Mouse (Mus musculus): ENCODE measurements around the gene Adap2. TPM values are rescaled to one million over a fixed set of nuclear protein-coding genes. Genes with fewer than 3 reads are reported as not detected.

Gene Adap2
- polyA plus RNA-seq, 1 experiment from 2014 or later, result 0.60 TPM

GRCm38 (mm10) chr11:80190280-80190679, 36.4 kb downstream of the Adap2 start:
- no peak overlapping the region for H3K4me3 ChIP-seq (ENCODE audit: low read depth, low read length)
- H3K27ac ChIP-seq (replicated peaks; ENCODE audit: low read depth, low read length), result no peak overlapping the region
- H3K9me3 ChIP-seq (replicated peaks; ENCODE audit: control insufficient read depth, low read length), result no peaks in the 10 kb centered on the region
- no peaks in the 10 kb centered on the region for H3K4me1 ChIP-seq (ENCODE audit: control insufficient read depth, insufficient read depth, low read length)
- no peak overlapping the region for H3K4me2 ChIP-seq (ENCODE audit: low read depth, low read length)
- ATAC-seq (replicated peaks; ENCODE audit: insufficient number of reproducible peaks, low FRiP score, low TSS enrichment, low read depth) (no peak), DNase-seq (ENCODE audit: low spot score) (no peak)
- 67% methylated on average over 4 of the region's 4 CpGs for WGBS
- H3K36me3 ChIP-seq (replicated peaks; ENCODE audit: control insufficient read depth, insufficient read depth, low read depth, low read length), result no peaks in the 10 kb centered on the region
- H3K27me3 ChIP-seq (ENCODE audit: control insufficient read depth, insufficient read depth, low read length), result no peaks in the 10 kb centered on the region
- H3K9ac ChIP-seq (replicated peaks; ENCODE audit: low read length), result no peak overlapping the region

GRCm38 (mm10) chr11:80193827-80194226, 39.9 kb downstream of the Adap2 start:
- DNase-seq (ENCODE audit: low spot score), result no peak

DNA sequence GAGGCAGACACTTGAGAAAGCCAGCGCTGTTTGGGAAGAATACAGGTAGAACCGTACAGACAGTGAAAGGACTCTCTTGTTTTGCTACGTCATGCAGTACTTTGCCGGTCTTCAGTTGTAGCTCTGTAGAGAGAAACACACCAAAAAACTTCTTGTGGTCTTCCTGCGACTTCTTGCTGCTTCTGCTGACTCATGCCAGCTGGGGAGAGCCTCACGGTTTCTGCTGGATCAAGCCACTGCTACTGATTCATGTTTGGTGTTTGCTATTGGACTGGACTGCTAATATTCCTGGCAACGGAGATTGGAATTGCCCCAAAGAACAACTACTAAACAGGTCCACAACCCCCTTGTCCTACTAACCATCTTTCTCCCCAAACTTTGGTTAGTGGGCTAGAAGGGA, 42.4 kb downstream of the Adap2 start:
- Histone ChIP-seq H3K9ac (replicated peaks; ENCODE audit: low read length) (no peak overlapping the region), H3K27ac (replicated peaks; ENCODE audit: low read depth, low read length) (no peak overlapping the region), H3K4me1 (ENCODE audit: control insufficient read depth, insufficient read depth, low read length) (no peaks in the 10 kb centered on the region), H3K36me3 (replicated peaks; ENCODE audit: control insufficient read depth, insufficient read depth, low read depth, low read length) (no peaks in the 10 kb centered on the region), H3K27me3 (ENCODE audit: control insufficient read depth, insufficient read depth, low read length) (no peaks in the 10 kb centered on the region), H3K4me3 (ENCODE audit: low read depth, low read length) (no peak overlapping the region), H3K4me2 (ENCODE audit: low read depth, low read length) (no peak overlapping the region), H3K9me3 (replicated peaks; ENCODE audit: control insufficient read depth, low read length) (no peaks in the 10 kb centered on the region)
- 86% methylated on average over 7 of the region's 7 CpGs for WGBS
- ATAC-seq (replicated peaks; ENCODE audit: insufficient number of reproducible peaks, low FRiP score, low TSS enrichment, low read depth), result no peak
- DNase-seq (ENCODE audit: low spot score), result no peak

More at GRCm38 (mm10) chr11:80193827-80194226, 39.9 kb downstream of the Adap2 start:
- no peaks in the 10 kb centered on the region for H3K4me1 ChIP-seq (ENCODE audit: control insufficient read depth, insufficient read depth, low read length)
- no peaks in the 10 kb centered on the region for H3K36me3 ChIP-seq (replicated peaks; ENCODE audit: control insufficient read depth, insufficient read depth, low read depth, low read length)
- no peaks in the 10 kb centered on the region for H3K27me3 ChIP-seq (ENCODE audit: control insufficient read depth, insufficient read depth, low read length)
- no peak overlapping the region for H3K9ac ChIP-seq (replicated peaks; ENCODE audit: low read length)
- no peak overlapping the region for H3K4me2 ChIP-seq (ENCODE audit: low read depth, low read length)
- no peak overlapping the region for H3K4me3 ChIP-seq (ENCODE audit: low read depth, low read length)
- H3K9me3 ChIP-seq (replicated peaks; ENCODE audit: control insufficient read depth, low read length), result no peaks in the 10 kb centered on the region
- H3K27ac ChIP-seq (replicated peaks; ENCODE audit: low read depth, low read length), result no peak overlapping the region
- WGBS, result 67% methylated on average over 4 of the region's 4 CpGs
- ATAC-seq (replicated peaks; ENCODE audit: insufficient number of reproducible peaks, low FRiP score, low TSS enrichment, low read depth), result no peak

DNA sequence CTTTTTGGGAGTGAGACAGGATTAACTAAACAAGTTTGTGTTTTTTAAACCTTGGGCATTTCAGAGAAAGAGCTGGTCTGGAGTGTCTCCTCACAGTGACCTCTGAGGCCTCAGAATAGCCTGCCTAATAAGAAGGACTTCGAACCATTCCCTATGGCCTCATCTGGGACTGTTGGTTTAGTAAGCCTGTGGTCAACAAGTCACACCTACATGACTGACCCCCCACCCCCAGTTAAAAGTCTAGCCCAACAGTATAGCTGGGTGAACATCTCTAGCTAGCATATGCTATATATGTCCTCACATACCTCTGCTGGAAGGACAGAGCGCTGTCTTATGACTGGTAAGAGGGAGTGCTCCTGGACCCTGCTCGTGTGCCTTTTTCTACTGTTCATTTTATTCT, 45.4 kb downstream of the Adap2 start:
- H3K9me3 ChIP-seq (replicated peaks; ENCODE audit: control insufficient read depth, low read length), result no peaks in the 10 kb centered on the region
- no peaks in the 10 kb centered on the region for H3K4me1 ChIP-seq (ENCODE audit: control insufficient read depth, insufficient read depth, low read length)
- no peaks in the 10 kb centered on the region for H3K27me3 ChIP-seq (ENCODE audit: control insufficient read depth, insufficient read depth, low read length)
- no peak overlapping the region for H3K4me3 ChIP-seq (ENCODE audit: low read depth, low read length)
- DNase-seq (ENCODE audit: low spot score) (no peak), ATAC-seq (replicated peaks; ENCODE audit: insufficient number of reproducible peaks, low FRiP score, low TSS enrichment, low read depth) (no peak)
- H3K27ac ChIP-seq (replicated peaks; ENCODE audit: low read depth, low read length), result no peak overlapping the region
- WGBS, result 95% methylated on average over 3 of the region's 3 CpGs
- H3K9ac ChIP-seq (replicated peaks; ENCODE audit: low read length), result no peak overlapping the region
- H3K4me2 ChIP-seq (ENCODE audit: low read depth, low read length), result no peak overlapping the region
- H3K36me3 ChIP-seq (replicated peaks; ENCODE audit: control insufficient read depth, insufficient read depth, low read depth, low read length), result no peaks in the 10 kb centered on the region

DNA sequence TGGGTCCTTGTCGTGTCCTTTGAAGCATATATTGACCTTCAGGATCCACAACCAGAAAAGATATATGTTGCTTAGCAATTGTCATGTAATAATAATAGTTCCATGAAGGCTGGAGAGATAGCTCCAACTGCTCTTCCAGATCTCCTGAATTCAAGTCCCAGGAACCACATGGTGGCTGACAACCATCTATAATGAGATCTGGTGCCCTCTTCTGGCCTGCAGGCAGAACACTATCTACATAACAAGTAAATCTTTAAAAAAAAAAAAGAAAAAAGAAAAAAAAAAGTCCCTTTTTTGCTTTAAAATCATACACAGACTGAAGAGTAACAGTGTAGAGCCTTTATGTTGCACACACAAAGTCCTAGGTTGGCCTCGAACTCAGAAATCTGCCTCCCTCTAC, 45.9 kb downstream of the Adap2 start:
- Histone ChIP-seq H3K9ac (replicated peaks; ENCODE audit: low read length) (no peak overlapping the region), H3K4me2 (ENCODE audit: low read depth, low read length) (no peak overlapping the region), H3K27me3 (ENCODE audit: control insufficient read depth, insufficient read depth, low read length) (no peaks in the 10 kb centered on the region), H3K9me3 (replicated peaks; ENCODE audit: control insufficient read depth, low read length) (no peaks in the 10 kb centered on the region), H3K4me3 (ENCODE audit: low read depth, low read length) (no peak overlapping the region), H3K36me3 (replicated peaks; ENCODE audit: control insufficient read depth, insufficient read depth, low read depth, low read length) (no peaks in the 10 kb centered on the region), H3K4me1 (ENCODE audit: control insufficient read depth, insufficient read depth, low read length) (no peaks in the 10 kb centered on the region), H3K27ac (replicated peaks; ENCODE audit: low read depth, low read length) (no peak overlapping the region)
- ATAC-seq (replicated peaks; ENCODE audit: insufficient number of reproducible peaks, low FRiP score, low TSS enrichment, low read depth) (no peak), DNase-seq (ENCODE audit: low spot score) (no peak)
- WGBS, result 92% methylated on average over 2 of the region's 2 CpGs

- Histone ChIP-seq H3K36me3 (replicated peaks; ENCODE audit: control insufficient read depth, insufficient read depth, low read depth, low read length) (no peaks in the 10 kb centered on the region), H3K4me1 (ENCODE audit: control insufficient read depth, insufficient read depth, low read length) (no peaks in the 10 kb centered on the region), H3K4me3 (ENCODE audit: low read depth, low read length) (no peak overlapping the region), H3K9me3 (replicated peaks; ENCODE audit: control insufficient read depth, low read length) (no peaks in the 10 kb centered on the region), H3K27ac (replicated peaks; ENCODE audit: low read depth, low read length) (no peak overlapping the region), H3K9ac (replicated peaks; ENCODE audit: low read length) (no peak overlapping the region), H3K4me2 (ENCODE audit: low read depth, low read length) (no peak overlapping the region), H3K27me3 (ENCODE audit: control insufficient read depth, insufficient read depth, low read length) (no peaks in the 10 kb centered on the region)
- WGBS, result 81% methylated on average over 1 of the region's 1 CpGs
- DNase-seq (ENCODE audit: low spot score) (peak; percentile 45), ATAC-seq (replicated peaks; ENCODE audit: insufficient number of reproducible peaks, low FRiP score, low TSS enrichment, low read depth) (no peak)
These were observed 46.4 kb downstream of the Adap2 start for GRCm38 (mm10) chr11:80200326-80200725.

DNA sequence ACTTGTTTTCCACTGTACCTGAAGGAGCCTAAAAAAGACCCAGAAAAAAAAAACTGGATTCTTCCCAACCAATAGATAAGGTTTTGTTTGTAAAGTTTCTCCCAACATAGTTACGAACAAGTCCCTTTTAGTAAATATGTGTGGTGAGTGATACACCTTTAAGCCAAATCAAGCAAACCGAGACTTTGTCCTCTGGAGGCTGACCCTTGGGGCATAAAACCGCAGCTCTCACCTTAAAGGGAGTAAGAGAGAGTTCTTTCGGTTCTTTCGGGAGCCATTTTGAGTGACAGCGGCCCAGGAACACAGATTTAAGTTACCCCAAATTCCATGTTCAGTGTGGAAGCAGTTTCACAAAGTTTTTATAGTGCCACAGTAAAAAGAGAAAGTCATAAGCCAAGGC, 48.4 kb downstream of the Adap2 start:
- H3K27me3 ChIP-seq (ENCODE audit: control insufficient read depth, insufficient read depth, low read length), result no peaks in the 10 kb centered on the region
- 70% methylated on average over 6 of the region's 6 CpGs for WGBS
- ATAC-seq (replicated peaks; ENCODE audit: insufficient number of reproducible peaks, low FRiP score, low TSS enrichment, low read depth), result no peak
- no peak overlapping the region for H3K9ac ChIP-seq (replicated peaks; ENCODE audit: low read length)
- H3K27ac ChIP-seq (replicated peaks; ENCODE audit: low read depth, low read length), result no peak overlapping the region
- no peaks in the 10 kb centered on the region for H3K4me1 ChIP-seq (ENCODE audit: control insufficient read depth, insufficient read depth, low read length)
- no peak overlapping the region for H3K4me3 ChIP-seq (ENCODE audit: low read depth, low read length)
- no peak overlapping the region for H3K4me2 ChIP-seq (ENCODE audit: low read depth, low read length)
- H3K36me3 ChIP-seq (replicated peaks; ENCODE audit: control insufficient read depth, insufficient read depth, low read depth, low read length), result no peaks in the 10 kb centered on the region
- DNase-seq (ENCODE audit: low spot score), result no peak
- no peaks in the 10 kb centered on the region for H3K9me3 ChIP-seq (replicated peaks; ENCODE audit: control insufficient read depth, low read length)

- no peak overlapping the region for H3K4me2 ChIP-seq (ENCODE audit: low read depth, low read length)
- no peaks in the 10 kb centered on the region for H3K4me1 ChIP-seq (ENCODE audit: control insufficient read depth, insufficient read depth, low read length)
- no peaks in the 10 kb centered on the region for H3K27me3 ChIP-seq (ENCODE audit: control insufficient read depth, insufficient read depth, low read length)
- H3K36me3 ChIP-seq (replicated peaks; ENCODE audit: control insufficient read depth, insufficient read depth, low read depth, low read length), result no peaks in the 10 kb centered on the region
- no peak for ATAC-seq (replicated peaks; ENCODE audit: insufficient number of reproducible peaks, low FRiP score, low TSS enrichment, low read depth)
- 80% methylated on average over 3 of the region's 3 CpGs for WGBS
- no peak for DNase-seq (ENCODE audit: low spot score)
- H3K4me3 ChIP-seq (ENCODE audit: low read depth, low read length), result no peak overlapping the region
- no peak overlapping the region for H3K9ac ChIP-seq (replicated peaks; ENCODE audit: low read length)
- H3K27ac ChIP-seq (replicated peaks; ENCODE audit: low read depth, low read length), result no peak overlapping the region
- H3K9me3 ChIP-seq (replicated peaks; ENCODE audit: control insufficient read depth, low read length), result no peaks in the 10 kb centered on the region
These were observed 50.1 kb downstream of the Adap2 start for GRCm38 (mm10) chr11:80204037-80204436.

Data from embryonic facial prominence, embryonic 11.5 days (tissue).